Mouse (Mus musculus): ENCODE measurements around the gene H2-M9. TPM values are rescaled to one million over a fixed set of nuclear protein-coding genes. Genes with fewer than 3 reads are reported as not detected.

Gene H2-M9
- total RNA-seq (2023) = not detected

DNA sequence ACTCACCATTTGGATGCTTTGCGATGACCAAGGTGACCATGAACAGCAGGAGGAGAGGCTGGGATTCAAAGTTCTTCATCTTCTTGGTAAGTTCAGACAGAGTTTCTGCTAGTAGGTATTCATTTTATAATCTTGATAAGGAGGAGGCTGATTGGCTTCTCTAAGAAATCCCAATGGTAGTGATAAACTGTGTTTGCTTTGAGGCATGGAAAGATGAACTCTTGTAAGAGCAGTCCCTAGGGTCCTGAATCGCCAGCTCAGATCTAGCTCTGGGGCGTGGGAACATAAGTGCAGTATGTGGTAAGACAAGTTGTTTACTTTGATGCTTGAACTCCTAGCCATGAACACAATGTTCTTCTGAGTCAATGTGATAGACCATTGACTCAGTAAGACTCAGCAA is at the start of gene H2-M9:
H2-M9 (minus strand) TSS at position 101 of the 400 bp plus-strand sequence.

DNA sequence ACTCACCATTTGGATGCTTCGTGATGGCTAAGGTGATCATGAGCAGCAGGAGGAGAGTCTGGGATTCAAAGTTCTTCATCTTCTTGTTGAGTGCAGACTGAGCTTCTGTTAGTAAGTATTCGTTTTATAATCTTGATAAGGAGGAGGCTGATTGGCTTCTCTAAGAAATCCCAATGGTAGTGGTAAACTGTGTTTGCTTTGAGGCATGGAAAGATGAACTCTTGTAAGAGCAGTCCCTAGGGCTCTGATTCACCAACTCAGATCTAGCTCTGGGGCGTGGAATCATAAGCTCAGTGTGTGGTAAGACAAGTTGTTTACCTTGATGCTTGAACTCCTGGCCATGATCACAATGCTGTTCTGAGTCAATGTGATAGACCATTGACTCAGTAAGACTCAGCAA is 29.7 kb upstream of the H2-M9 start, which contains the start of gene H2-M1:
H2-M1 (minus strand) TSS at position 101 of the 400 bp plus-strand sequence.

Other genes with a start within 250 kb of the H2-M9 start
- not detected for gene H2-M10.4, start 180.3 kb downstream of the H2-M9 start, total RNA-seq (2023)
- gene H2-M11, start 95.6 kb downstream of the H2-M9 start, total RNA-seq (2023) = not detected
- not detected for gene H2-M1, start 29.6 kb upstream of the H2-M9 start, total RNA-seq (2023)
- gene H2-M10.5, start 130.2 kb upstream of the H2-M9 start, total RNA-seq (2023) = not detected
- gene H2-M10.6, start 169.5 kb upstream of the H2-M9 start, total RNA-seq (2023) = not detected
- 112 TPM for gene Trim26, start 194.5 kb upstream of the H2-M9 start, total RNA-seq (2023)
- not detected for gene Trim15, start 224.5 kb upstream of the H2-M9 start, total RNA-seq (2023)
- 0.27 TPM for gene Trim10, start 226.9 kb upstream of the H2-M9 start, total RNA-seq (2023)
- not detected for gene Trim40, start 247.5 kb upstream of the H2-M9 start, total RNA-seq (2023)

Measured in CD4-positive naive resting alpha-beta T cell, adult 57 days (primary cell).